Mouse (Mus musculus) forelimb bud, embryonic 11.5 days (tissue): ENCODE measurements around the gene Prss48.
"Not testable (repeated sequence)": the region's sequence is repeated elsewhere in the genome, so short reads cannot be mapped to it uniquely, and the experiment has no call there.

ENCODE experiments used
- DNase-seq: peaks from one replicate; pipeline ENCODE4 v3.0.0-alpha.2; 2012; ENCODE audit warnings: low read depth, low spot score

Gene Prss48

GRCm38 (mm10) chr3:86004751-86005150, 2.5 kb upstream of the Prss48 start:
- no peak for DNase-seq

- no peak for DNase-seq
Observed at GRCm38 (mm10) chr3:86002940-86003339, 649 bp upstream of the Prss48 start.

GRCm38 (mm10) chr3:86001271-86001670, 1.0 kb downstream of the Prss48 start:
- no peak for DNase-seq

GRCm38 (mm10) chr3:85994645-85995044, 7.6 kb downstream of the Prss48 start:
- no peak for DNase-seq

GRCm38 (mm10) chr3:85993744-85994143, 8.5 kb downstream of the Prss48 start:
- DNase-seq, result no peak

- no peak for DNase-seq
Observed at GRCm38 (mm10) chr3:85991802-85992156, 10.5 kb downstream of the Prss48 start.

- no peak for DNase-seq
Observed at GRCm38 (mm10) chr3:85991140-85991801, 11.0 kb downstream of the Prss48 start.

GRCm38 (mm10) chr3:85987225-85987624, 15.1 kb downstream of the Prss48 start:
- no peak for DNase-seq

- no peak for DNase-seq
Observed at GRCm38 (mm10) chr3:85984537-85984936, 17.8 kb downstream of the Prss48 start.

GRCm38 (mm10) chr3:85981761-85982160, 20.5 kb downstream of the Prss48 start:
- not testable (repeated sequence) for DNase-seq

- no peak for DNase-seq
Observed at GRCm38 (mm10) chr3:85980036-85980435, 22.3 kb downstream of the Prss48 start.

- no peak for DNase-seq
Observed at GRCm38 (mm10) chr3:85974451-85974850, 27.8 kb downstream of the Prss48 start.

GRCm38 (mm10) chr3:85973376-85974140, 28.7 kb downstream of the Prss48 start:
- DNase-seq, result no peak

GRCm38 (mm10) chr3:85971599-85971975, 30.7 kb downstream of the Prss48 start:
- no peak for DNase-seq

- DNase-seq, result peak; percentile 59
Observed at GRCm38 (mm10) chr3:85970742-85971598, 31.3 kb downstream of the Prss48 start, which contains the start of gene Sh3d19. Gene Sh3d19 (plus strand): TSS chr3:85971109.

- no peak for DNase-seq
Observed at GRCm38 (mm10) chr3:85969040-85969439, 33.3 kb downstream of the Prss48 start.

- DNase-seq, result no peak
Observed at GRCm38 (mm10) chr3:85965479-85965878, 36.8 kb downstream of the Prss48 start.

- DNase-seq, result no peak
Observed at GRCm38 (mm10) chr3:85961134-85961533, 41.2 kb downstream of the Prss48 start.

- no peak for DNase-seq
Observed at GRCm38 (mm10) chr3:85959669-85960068, 42.6 kb downstream of the Prss48 start.

- no peak for DNase-seq
Observed at GRCm38 (mm10) chr3:85955704-85956103, 46.6 kb downstream of the Prss48 start.

- no peak for DNase-seq
Observed at GRCm38 (mm10) chr3:85955269-85955668, 47.0 kb downstream of the Prss48 start.

GRCm38 (mm10) chr3:85952696-85953283, 49.5 kb downstream of the Prss48 start:
- no peak for DNase-seq
